8 mouse cellular contexts compared by ENCODE assay signal in genomic region chr15:99391975-99392374, GRCm38 (mm10). TPM values are rescaled to one million over a fixed set of nuclear protein-coding genes. Genes with fewer than 3 reads are reported as not detected.
A peak's percentile ranks its signal among the peaks of the same experiment; 100 is the strongest.
DNase-seq lines count a peak whose midpoint lies in the region; ATAC-seq and TF ChIP-seq lines count a peak whose summit lies in the region.

No protein-coding gene starts in this region.

- DNase-seq in testis, postnatal 10 days (ENCODE audit: low spot score), result no peak
- DNase-seq in hindbrain, embryonic 14.5 days (ENCODE audit: low spot score), result no peak
- no peak for DNase-seq in liver, embryonic 11.5 days (ENCODE audit: low spot score)
- DNase-seq in cerebellum, adult 11 months, result no peak
- DNase-seq in left cerebral cortex, postnatal 25 days (ENCODE audit: low spot score in 2 of 2), result no peak
- no peak for DNase-seq in Muller cell, postnatal 12 days (ENCODE audit: inconsistent ontology term)
- no peak for DNase-seq in layer of hippocampus, postnatal 14 days (ENCODE audit: low spot score in 2 of 2)

- no peaks in the 10 kb centered on the region for H3K36me3 ChIP-seq in testis, adult 2 months (ENCODE audit: control insufficient read depth, insufficient read depth, low read length)
- H3K36me3 ChIP-seq in hindbrain, embryonic 14.5 days (replicated peaks; ENCODE audit: control insufficient read depth, insufficient read depth), result no peaks in the 10 kb centered on the region
- no peaks in the 10 kb centered on the region for H3K36me3 ChIP-seq in liver, embryonic 11.5 days (ENCODE audit: control insufficient read depth, insufficient read depth, low read length)

- no peaks in the 10 kb centered on the region for H3K9me3 ChIP-seq in hindbrain, embryonic 14.5 days (ENCODE audit: control insufficient read depth, low read length)
- no peaks in the 10 kb centered on the region for H3K9me3 ChIP-seq in liver, embryonic 11.5 days (ENCODE audit: control insufficient read depth, low read length)

- WGBS in hindbrain, embryonic 14.5 days, result 85% methylated on average over 6 of the region's 6 CpGs
- WGBS in liver, embryonic 11.5 days, result 79% methylated on average over 6 of the region's 6 CpGs

- 0 out of 2 replicates have a peak, but pooled peaks have one; percentile 0 for ATAC-seq in hindbrain, embryonic 14.5 days (ENCODE audit: low FRiP score)
- ATAC-seq in liver, embryonic 11.5 days (replicated peaks; ENCODE audit: low FRiP score), result no peak

- H3K27me3 ChIP-seq in testis, adult 2 months (ENCODE audit: control insufficient read depth, insufficient read depth, low read length), result no peaks in the 10 kb centered on the region
- H3K27me3 ChIP-seq in hindbrain, embryonic 14.5 days (ENCODE audit: control insufficient read depth, insufficient read depth, low read length), result no peaks in the 10 kb centered on the region
- H3K27me3 ChIP-seq in liver, embryonic 11.5 days (replicated peaks; ENCODE audit: control insufficient read depth, insufficient read depth, low read length), result no peaks in the 10 kb centered on the region

- TF ChIP-seq CTCF in testis, adult 2 months (IDR thresholded peaks at IDR 0.05; ENCODE audit: control insufficient read depth, insufficient read depth, insufficient replicate concordance, low read depth, low read length), result no peak

- peak overlapping the region; percentile 22; the same call in 1 of the 2 replicates for H3K9ac ChIP-seq in hindbrain, embryonic 14.5 days
- peak overlapping the region; percentile 59; the same call in 1 of the 2 replicates for H3K9ac ChIP-seq in liver, embryonic 11.5 days (ENCODE audit: low read depth, low read length)

- peak overlapping the region; percentile 66 for H3K4me2 ChIP-seq in hindbrain, embryonic 14.5 days (replicated peaks)
- peak overlapping the region; percentile 78 for H3K4me2 ChIP-seq in liver, embryonic 11.5 days

- H3K4me3 ChIP-seq in testis, adult 2 months (ENCODE audit: control insufficient read depth, low read depth, low read length), result peak overlapping the region; percentile 98
- peak overlapping the region; percentile 69 for H3K4me3 ChIP-seq in hindbrain, embryonic 14.5 days (replicated peaks; ENCODE audit: low read length)
- peak overlapping the region; percentile 81 for H3K4me3 ChIP-seq in liver, embryonic 11.5 days (ENCODE audit: low read depth, low read length)

- intact Hi-C loops in left cerebral cortex, postnatal 25 days (cut with DNase I), result no loop called here

- peak overlapping the region; percentile 72 for H3K27ac ChIP-seq in testis, adult 2 months (ENCODE audit: control insufficient read depth, insufficient read depth, low read depth, low read length)
- H3K27ac ChIP-seq in hindbrain, embryonic 14.5 days, result peak overlapping the region; percentile 64
- peak overlapping the region; percentile 13; the same call in 1 of the 2 replicates for H3K27ac ChIP-seq in liver, embryonic 11.5 days (ENCODE audit: low read depth, low read length)

- peaks cover 6% of the 10 kb centered on the region for H3K4me1 ChIP-seq in testis, adult 2 months (ENCODE audit: control insufficient read depth, insufficient read depth, low read length)
- peaks cover 30% of the 10 kb centered on the region for H3K4me1 ChIP-seq in hindbrain, embryonic 14.5 days (replicated peaks; ENCODE audit: control insufficient read depth, insufficient read depth, low read length)
- H3K4me1 ChIP-seq in liver, embryonic 11.5 days (replicated peaks; ENCODE audit: control insufficient read depth, insufficient read depth, low read length), result peaks cover 43% of the 10 kb centered on the region

- 0 out of 2 replicates have a peak, but pooled peaks have one; percentile 5 for TF ChIP-seq POLR2A in testis, adult 2 months (IDR thresholded peaks at IDR 0.05; ENCODE audit: control insufficient read depth, low read depth, low read length)

RNA-seq across cellular contexts. Expression of gene Tmbim6, which starts 0.7 kb away (rescaled TPM):
- 734 and 786 TPM in 2 replicates for polyA plus RNA-seq in testis, adult 2 months (2012; rRNA removed)
- 262 and 272 TPM in 2 replicates for polyA plus RNA-seq in hindbrain, embryonic 14.5 days (2014; fragmentation: Nextera tagmentation; extraction: Ambion mirVana)
- polyA plus RNA-seq in liver, embryonic 11.5 days (2014; fragmentation: Nextera tagmentation; extraction: Ambion mirVana), result 256 and 273 TPM in 2 replicates
- total RNA-seq in left cerebral cortex, postnatal 25 days (2021), result 100 to 1,000 TPM; 331 to 338 TPM
- 100 to 1,000 TPM; 357 to 369 TPM for total RNA-seq in layer of hippocampus, postnatal 14 days (2021)

RNA-seq across cellular contexts. Expression of gene Fmnl3, which starts 21.7 kb away (rescaled TPM):
- 14.3 and 15.3 TPM in 2 replicates for polyA plus RNA-seq in testis, adult 2 months (2012; rRNA removed)
- polyA plus RNA-seq in hindbrain, embryonic 14.5 days (2014; fragmentation: Nextera tagmentation; extraction: Ambion mirVana), result 9.0 and 9.2 TPM in 2 replicates
- 12.8 and 13.3 TPM in 2 replicates for polyA plus RNA-seq in liver, embryonic 11.5 days (2014; fragmentation: Nextera tagmentation; extraction: Ambion mirVana)
- total RNA-seq in left cerebral cortex, postnatal 25 days (2021), result 10 to 100 TPM in 1 of 2 experiments, 1 to 10 TPM in 1; 9.5 to 10.7 TPM
- total RNA-seq in layer of hippocampus, postnatal 14 days (2021), result 10 to 100 TPM; 12.6 to 13.8 TPM

Comparison
In these comparisons a context has a peak if more than half of its experiments do, and no peak if none do; other contexts are left out.
1. H3K27ac ChIP-seq: peak in every context shown above with its lines; median percentile 72 in testis, adult 2 months; 64 in hindbrain, embryonic 14.5 days; 13 in liver, embryonic 11.5 days.